Mouse (Mus musculus) small intestine, adult 2 months (tissue): Measurements from ENCODE around the gene Sulf2. TPM values are rescaled to one million over a fixed set of nuclear protein-coding genes. Genes with fewer than 3 reads are reported as not detected.
A peak's percentile ranks its signal among the peaks of the same experiment; 100 is the strongest.

Source experiments
- H3K27ac ChIP-seq: fragments of 200-500 bp; 2 replicates; pipeline ENCODE4 v1.5.1; 2012; ENCODE audit warnings: low read depth, low read length, control low read depth, inconsistent platforms; ENCODE audit not compliant: insufficient read depth
- H3K27me3 ChIP-seq: fragments of 200-500 bp; 2 replicates; pipeline ENCODE4 v1.6.1; 2012; ENCODE audit warnings: mild to moderate bottlenecking, moderate library complexity, low read length, inconsistent platforms; ENCODE audit not compliant: control insufficient read depth, insufficient read depth
- H3K36me3 ChIP-seq: fragments of 200-500 bp; 2 replicates; pipeline ENCODE4 v1.6.1; 2012; ENCODE audit warnings: mild to moderate bottlenecking, low read length, control low read depth, inconsistent platforms; ENCODE audit not compliant: control insufficient read depth, insufficient read depth
- H3K4me1 ChIP-seq: fragments of 200-500 bp; 2 replicates; pipeline ENCODE4 v1.6.1; 2012; ENCODE audit warnings: low read length, inconsistent platforms, mixed read lengths; ENCODE audit not compliant: control insufficient read depth, insufficient read depth, insufficient read length
- H3K4me3 ChIP-seq: fragments of 200-500 bp; 2 replicates; pipeline ENCODE4 v1.5.1; 2012; ENCODE audit warnings: low read depth, mild to moderate bottlenecking, control low read depth, inconsistent platforms, low read length, moderate library complexity
- CTCF ChIP-seq: fragments of 200-500 bp; IDR thresholded peaks from 2 replicates; pipeline ENCODE4 v1.5.1; 2012; ENCODE audit warnings: low read depth, mild to moderate bottlenecking, control low read depth, inconsistent platforms, low read length, moderate library complexity, mixed read lengths; ENCODE audit not compliant: insufficient replicate concordance, insufficient read length; ENCODE audit errors: extremely low read depth
- POLR2A ChIP-seq: fragments of 200-500 bp; IDR thresholded peaks from 2 replicates; pipeline ENCODE4 v1.6.1; 2012; ENCODE audit warnings: low read depth, mild to moderate bottlenecking, control low read depth, inconsistent platforms, low read length, moderate library complexity
- WGBS: fragments of 180-500 bp; shearing (Covaris S2); methylation state at CpG from one replicate; pipeline ENCODE4 v1.1.7; 2018; 5-methylcytosine and 5-hydroxymethylcytosine counted together
- polyA plus RNA-seq: library from polyadenylated mRNA; depleted of rRNA; stranded (reverse); fragments of >200 nt; gene quantifications from 2 replicates; pipeline ENCODE4 v1.2.3, GENCODE M21; 2012

Gene Sulf2
- polyA plus RNA-seq, 1 experiment: 75.6 TPM

DNA sequence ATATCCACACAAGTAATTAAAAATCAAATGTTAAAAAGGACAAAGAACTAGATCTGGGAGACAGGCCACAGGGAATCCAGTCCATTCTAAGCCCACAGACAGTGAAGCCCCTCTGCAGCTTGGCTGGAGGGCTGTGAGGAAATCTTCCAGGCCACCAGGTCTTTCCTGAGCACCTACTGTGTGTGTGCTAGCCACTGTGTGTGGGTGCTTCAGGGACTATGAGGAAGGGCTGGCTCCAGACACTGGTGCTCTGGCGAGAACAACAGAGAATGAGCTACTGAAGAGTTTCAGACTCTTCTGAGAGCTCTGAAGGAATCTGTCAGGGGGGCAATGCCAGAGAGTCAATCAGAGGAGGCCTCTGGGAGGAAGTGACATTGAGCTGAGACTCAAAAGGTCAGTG, 13.6 kb downstream of the Sulf2 start:
- WGBS: 64% methylated on average over 1 of the region's 1 CpGs
- Histone ChIP-seq H3K4me3 (no peak overlapping the region), H3K4me1 (peaks cover 65% of the 10 kb centered on the region), H3K36me3 (no peaks in the 10 kb centered on the region), H3K27me3 (no peaks in the 10 kb centered on the region), H3K27ac (peak overlapping the region; percentile 85)
- TF ChIP-seq CTCF: no peak
- 0 out of 2 replicates have a peak, but pooled peaks have one; percentile 6 for TF ChIP-seq POLR2A

DNA sequence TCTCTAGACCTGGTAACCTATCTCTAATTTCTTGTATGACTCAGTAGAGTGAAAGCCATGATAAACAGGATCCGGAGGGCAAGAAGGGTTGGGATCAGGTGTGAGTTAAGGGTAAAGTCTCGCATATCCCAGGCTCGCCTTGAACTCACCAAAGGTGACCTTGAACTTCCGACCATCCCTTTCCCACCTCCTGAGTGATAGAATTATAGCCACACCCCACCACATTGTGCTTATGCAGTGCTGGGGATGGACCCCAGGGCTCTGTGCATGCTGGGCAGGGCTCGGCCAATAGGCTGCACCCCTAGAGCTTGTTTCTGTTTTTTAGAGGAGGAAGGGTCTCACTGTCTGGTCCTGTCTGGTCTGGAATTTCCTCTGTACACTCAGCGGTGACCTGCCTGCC, 14.4 kb downstream of the Sulf2 start:
- H3K27me3 ChIP-seq: no peaks in the 10 kb centered on the region
- H3K36me3 ChIP-seq: no peaks in the 10 kb centered on the region
- TF ChIP-seq POLR2A: no peak
- no peak for TF ChIP-seq CTCF
- peaks cover 62% of the 10 kb centered on the region for H3K4me1 ChIP-seq
- 68% methylated on average over 6 of the region's 6 CpGs for WGBS
- H3K27ac ChIP-seq: peak overlapping the region; percentile 85
- H3K4me3 ChIP-seq: no peak overlapping the region

DNA sequence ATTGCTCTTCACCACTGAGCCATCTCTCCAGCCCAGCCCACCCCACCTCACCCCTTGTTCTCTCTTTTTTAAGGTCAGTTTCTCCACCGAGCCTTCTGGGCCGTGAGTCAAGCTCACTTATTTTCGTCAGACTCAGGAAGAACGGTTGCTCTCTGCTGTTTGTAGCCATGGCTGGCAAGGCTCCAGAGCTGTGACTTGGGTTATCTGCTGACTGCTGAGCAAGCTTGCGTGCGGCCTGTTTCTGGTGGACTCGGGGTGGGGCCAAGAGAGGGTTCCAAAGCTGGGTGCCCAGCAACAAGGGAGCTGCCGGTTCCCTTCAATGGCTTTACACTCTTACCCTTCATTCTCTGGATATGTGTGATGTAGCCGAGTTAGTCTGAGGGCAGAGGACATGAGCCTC, 15.0 kb downstream of the Sulf2 start:
- H3K36me3 ChIP-seq: no peaks in the 10 kb centered on the region
- no peaks in the 10 kb centered on the region for H3K27me3 ChIP-seq
- TF ChIP-seq POLR2A: no peak
- TF ChIP-seq CTCF: no peak
- 7% methylated on average over 9 of the region's 9 CpGs for WGBS
- H3K27ac ChIP-seq: peak overlapping the region; percentile 82
- H3K4me3 ChIP-seq: no peak overlapping the region
- H3K4me1 ChIP-seq: peaks cover 66% of the 10 kb centered on the region

DNA sequence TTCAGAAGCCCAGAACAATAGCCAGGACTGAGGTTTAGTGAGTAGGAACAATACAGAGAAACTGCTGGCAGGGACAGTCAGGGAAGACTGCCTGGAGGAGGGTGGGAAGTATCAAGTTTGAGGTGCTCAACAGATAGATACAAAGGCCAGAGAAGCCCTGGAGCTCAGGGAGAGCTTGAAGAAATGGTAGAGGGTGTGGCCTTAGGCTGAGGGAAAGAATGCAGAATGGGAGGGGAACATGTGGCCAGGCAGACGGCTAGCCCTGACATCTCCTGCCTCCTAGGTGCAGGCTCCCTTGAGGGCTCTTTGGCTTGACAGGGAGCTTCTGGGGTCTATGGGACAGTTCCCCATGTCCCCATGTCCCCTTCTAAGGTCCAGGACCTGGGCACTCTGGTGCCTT, 17.2 kb downstream of the Sulf2 start:
- 58% methylated on average over 1 of the region's 1 CpGs for WGBS
- TF ChIP-seq POLR2A (no peak), CTCF (no peak)
- Histone ChIP-seq H3K4me1 (peaks cover 64% of the 10 kb centered on the region), H3K27me3 (no peaks in the 10 kb centered on the region), H3K4me3 (no peak overlapping the region), H3K36me3 (no peaks in the 10 kb centered on the region), H3K27ac (no peak overlapping the region)

DNA sequence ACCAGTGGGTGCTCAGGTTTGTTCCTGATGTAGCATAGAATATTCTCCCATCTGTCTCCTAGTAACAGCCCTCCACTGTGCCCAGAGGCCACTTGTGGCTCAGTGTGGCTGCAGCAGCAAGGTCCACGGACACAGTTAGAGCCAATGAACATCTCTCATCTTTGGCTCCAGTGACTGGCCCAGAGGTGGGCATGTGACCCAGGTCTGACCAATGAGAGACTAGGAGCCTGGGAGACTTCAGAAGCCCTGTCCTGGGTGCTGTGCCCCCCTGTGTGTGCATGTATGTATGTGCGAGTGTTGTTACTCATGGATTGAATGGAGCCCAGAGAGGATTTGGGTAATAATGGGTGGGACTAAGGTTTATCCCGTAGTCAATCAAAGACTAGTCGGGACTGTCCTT, 18.0 kb downstream of the Sulf2 start:
- H3K36me3 ChIP-seq: no peaks in the 10 kb centered on the region
- 84% methylated on average over 4 of the region's 4 CpGs for WGBS
- no peaks in the 10 kb centered on the region for H3K27me3 ChIP-seq
- H3K4me3 ChIP-seq: no peak overlapping the region
- H3K4me1 ChIP-seq: peaks cover 57% of the 10 kb centered on the region
- TF ChIP-seq POLR2A: no peak
- no peak for TF ChIP-seq CTCF
- peak overlapping the region; percentile 81 for H3K27ac ChIP-seq

DNA sequence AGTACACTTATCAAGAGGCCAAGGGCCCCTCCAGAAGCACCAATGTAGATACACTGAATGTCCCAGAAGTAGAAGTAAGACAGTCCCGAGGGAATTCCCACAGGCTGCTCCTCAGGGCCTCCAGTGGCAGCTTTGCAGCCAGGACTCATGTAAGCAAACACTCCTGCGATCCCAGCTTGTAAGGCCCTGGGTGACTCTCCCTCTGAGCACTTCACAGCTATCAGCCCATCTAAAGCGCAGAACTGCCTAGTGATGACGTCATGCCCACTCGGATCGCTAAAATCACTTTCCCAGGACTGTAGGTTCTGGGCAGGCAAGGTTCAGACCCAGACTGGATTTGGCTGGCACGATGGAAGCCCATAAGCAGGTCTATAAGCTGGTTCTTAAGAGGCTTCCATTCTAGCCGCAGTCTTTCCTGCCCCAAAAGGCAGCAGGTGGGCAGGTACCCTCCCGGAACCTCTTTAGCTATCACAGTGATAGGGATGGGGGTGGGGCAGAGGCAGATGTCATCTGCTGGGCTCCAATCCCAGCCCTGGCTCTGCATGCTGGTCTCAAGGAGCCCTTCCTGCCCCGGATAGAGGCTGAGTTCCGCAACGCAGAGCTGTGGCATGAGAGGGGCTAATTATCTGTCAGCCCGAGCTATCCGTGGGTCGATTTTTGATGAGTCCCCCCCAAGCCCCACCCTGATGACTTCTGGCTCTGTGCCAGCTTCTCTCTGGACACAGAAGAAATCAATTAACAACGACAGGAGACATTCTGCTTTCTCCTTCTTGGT, 19.6 kb downstream of the Sulf2 start:
- TF ChIP-seq CTCF (no peak), POLR2A (no peak)
- H3K36me3 ChIP-seq: peaks cover 6% of the 10 kb centered on the region
- no peak overlapping the region for H3K27ac ChIP-seq
- H3K27me3 ChIP-seq: no peaks in the 10 kb centered on the region
- peaks cover 42% of the 10 kb centered on the region for H3K4me1 ChIP-seq
- 16% methylated on average over 16 of the region's 16 CpGs for WGBS
- no peak overlapping the region for H3K4me3 ChIP-seq

DNA sequence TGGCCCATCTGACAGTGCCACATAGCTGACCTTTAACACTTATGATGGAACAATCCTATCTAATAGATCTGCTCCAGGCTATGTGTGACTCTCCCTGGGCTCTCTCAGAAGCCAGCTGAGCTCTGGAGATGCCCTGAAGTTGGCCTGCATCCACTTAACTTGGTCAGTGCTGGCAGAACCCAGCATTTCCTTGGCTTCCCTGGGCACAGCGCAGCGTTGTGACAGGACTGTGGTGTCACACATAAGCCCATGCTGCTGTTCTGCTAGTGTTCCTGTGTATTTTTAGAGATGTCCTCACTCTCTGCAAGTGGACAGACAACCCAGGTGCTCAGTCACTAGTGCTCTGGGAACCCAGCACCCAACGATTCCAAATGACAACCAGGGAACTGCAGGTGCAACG, 26.7 kb downstream of the Sulf2 start:
- Histone ChIP-seq H3K27me3 (no peaks in the 10 kb centered on the region), H3K4me1 (peaks cover 33% of the 10 kb centered on the region), H3K27ac (no peak overlapping the region), H3K4me3 (no peak overlapping the region), H3K36me3 (peaks cover 7% of the 10 kb centered on the region)
- no peak for TF ChIP-seq POLR2A
- TF ChIP-seq CTCF: no peak
- 90% methylated on average over 4 of the region's 4 CpGs for WGBS
